Mouse (Mus musculus) layer of hippocampus, adult 2 months (tissue): ENCODE results near the gene Wscd2. TPM values are rescaled to one million over a fixed set of nuclear protein-coding genes. Genes with fewer than 3 reads are reported as not detected.

ENCODE experiments used
- DNase-seq, 2 experiments: peaks; one replicate each; pipeline ENCODE4 v3.0.0; 2022; ENCODE audit warnings: low spot score in 2 of 2
- H3K27ac ChIP-seq: fragments of 200-600 bp; 2 replicates; pipeline ENCODE4 v1.8.1; 2022
- H3K4me3 ChIP-seq: fragments of 200-600 bp; 2 replicates; pipeline ENCODE4 v1.8.1; 2022; ENCODE audit warnings: mild to moderate bottlenecking
- CTCF ChIP-seq: fragments of 200-600 bp; conservative IDR thresholded peaks from 2 replicates; pipeline ENCODE4 v1.8.1; 2022; ENCODE audit warnings: antibody characterized with exemption, mild to moderate bottlenecking, moderate library complexity
- total RNA-seq, 2 experiments: library from RNA; stranded (reverse); gene quantifications; 2 replicates each; pipeline ENCODE4 v1.2.3; 2021

Wscd2 gene
- total RNA-seq, 2 experiments from 2014 or later: 85.0 to 89.1 TPM

GRCm38 (mm10) chr5:113620999-113621398, 130.9 kb downstream of the Wscd2 start:
- Histone ChIP-seq H3K4me3 (no peak overlapping the region), H3K27ac (no peak overlapping the region)
- TF ChIP-seq CTCF: no peak
- no peak for DNase-seq

- TF ChIP-seq CTCF: no peak
- DNase-seq: no peak
- no peak overlapping the region for H3K27ac ChIP-seq
- H3K4me3 ChIP-seq: no peak overlapping the region
These were observed 132.9 kb downstream of the Wscd2 start for GRCm38 (mm10) chr5:113623052-113623451.

- H3K4me3 ChIP-seq: no peak overlapping the region
- no peak for DNase-seq
- no peak overlapping the region for H3K27ac ChIP-seq
- no peak for TF ChIP-seq CTCF
These were observed 134.9 kb downstream of the Wscd2 start for GRCm38 (mm10) chr5:113625068-113625467.

- TF ChIP-seq CTCF: no peak
- H3K4me3 ChIP-seq: no peak overlapping the region
These were observed 136.2 kb downstream of the Wscd2 start for GRCm38 (mm10) chr5:113626352-113626751.

GRCm38 (mm10) chr5:113626991-113627390, 136.9 kb downstream of the Wscd2 start:
- Histone ChIP-seq H3K27ac (no peak overlapping the region), H3K4me3 (no peak overlapping the region)
- TF ChIP-seq CTCF: no peak
- DNase-seq: no peak

More at GRCm38 (mm10) chr5:113626352-113626751, 136.2 kb downstream of the Wscd2 start:
- DNase-seq: no peak
- no peak overlapping the region for H3K27ac ChIP-seq

- TF ChIP-seq CTCF: no peak
- no peak overlapping the region for H3K27ac ChIP-seq
- H3K4me3 ChIP-seq: no peak overlapping the region
- DNase-seq: no peak
These were observed 137.8 kb downstream of the Wscd2 start for GRCm38 (mm10) chr5:113627820-113628437.

GRCm38 (mm10) chr5:113629248-113629647, 139.1 kb downstream of the Wscd2 start:
- no peak overlapping the region for H3K4me3 ChIP-seq
- H3K27ac ChIP-seq: no peak overlapping the region
- no peak for DNase-seq
- TF ChIP-seq CTCF: no peak

GRCm38 (mm10) chr5:113630116-113630515, 140.0 kb downstream of the Wscd2 start:
- no peak overlapping the region for H3K27ac ChIP-seq
- no peak for TF ChIP-seq CTCF
- no peak overlapping the region for H3K4me3 ChIP-seq
- no peak for DNase-seq

GRCm38 (mm10) chr5:113633037-113633714, 143.0 kb downstream of the Wscd2 start:
- TF ChIP-seq CTCF: no peak
- no peak for DNase-seq
- H3K4me3 ChIP-seq: no peak overlapping the region
- peak overlapping the region; percentile 74; the same call in 1 of the 2 replicates for H3K27ac ChIP-seq

GRCm38 (mm10) chr5:113634024-113634651, 144.0 kb downstream of the Wscd2 start:
- Histone ChIP-seq H3K27ac (peak overlapping the region; percentile 74), H3K4me3 (no peak overlapping the region)
- DNase-seq: peak; percentile 49 to 57
- no peak for TF ChIP-seq CTCF

GRCm38 (mm10) chr5:113634887-113635610, 144.9 kb downstream of the Wscd2 start:
- Histone ChIP-seq H3K27ac (peak overlapping the region; percentile 74; the same call in 1 of the 2 replicates), H3K4me3 (no peak overlapping the region)
- no peak for DNase-seq
- no peak for TF ChIP-seq CTCF

GRCm38 (mm10) chr5:113635861-113636565, 145.9 kb downstream of the Wscd2 start:
- H3K4me3 ChIP-seq: no peak overlapping the region
- H3K27ac ChIP-seq: peak overlapping the region; percentile 52; the same call in 1 of the 2 replicates
- no peak for DNase-seq
- TF ChIP-seq CTCF: no peak
